Mouse (Mus musculus): ENCODE data around the gene Mllt10. TPM values are rescaled to one million over a fixed set of nuclear protein-coding genes. Genes with fewer than 3 reads are reported as not detected.

The Mllt10 gene
- polyA plus RNA-seq, 1 experiment from 2014 or later = 50.0 TPM

GRCm38 (mm10) chr2:18050018-18050417 is 5.0 kb upstream of the Mllt10 start:
- no peak for ATAC-seq (ENCODE audit: insufficient read depth, low FRiP score)
- peak overlapping the region; percentile 89 for H3K4me3 ChIP-seq (replicated peaks; ENCODE audit: low read length)

GRCm38 (mm10) chr2:18050541-18050985 is 4.5 kb upstream of the Mllt10 start:
- ATAC-seq (ENCODE audit: insufficient read depth, low FRiP score) = no peak
- Histone ChIP-seq H3K27me3 (ENCODE audit: control insufficient read depth, insufficient read depth, low read length) (no peaks in the 10 kb centered on the region), H3K36me3 (ENCODE audit: control insufficient read depth, insufficient read depth, low read length) (no peaks in the 10 kb centered on the region), H3K4me3 (replicated peaks; ENCODE audit: low read length) (peak overlapping the region; percentile 15), H3K9me3 (replicated peaks; ENCODE audit: control insufficient read depth, low read length) (no peaks in the 10 kb centered on the region), H3K9ac (ENCODE audit: low read length) (peak overlapping the region; percentile 18), H3K4me1 (ENCODE audit: control insufficient read depth, insufficient read depth, low read length) (peaks cover 23% of the 10 kb centered on the region), H3K4me2 (ENCODE audit: low read depth, low read length) (peak overlapping the region; percentile 93), H3K27ac (ENCODE audit: low read length) (peak overlapping the region; percentile 28; the same call in 1 of the 2 replicates)
- WGBS = 23% methylated on average over 10 of the region's 10 CpGs

More at GRCm38 (mm10) chr2:18050018-18050417, 5.0 kb upstream of the Mllt10 start:
- no peaks in the 10 kb centered on the region for H3K27me3 ChIP-seq (ENCODE audit: control insufficient read depth, insufficient read depth, low read length)
- WGBS = 43% methylated on average over 2 of the region's 2 CpGs
- H3K4me1 ChIP-seq (ENCODE audit: control insufficient read depth, insufficient read depth, low read length) = peaks cover 28% of the 10 kb centered on the region
- peak overlapping the region; percentile 93 for H3K4me2 ChIP-seq (ENCODE audit: low read depth, low read length)
- H3K9me3 ChIP-seq (replicated peaks; ENCODE audit: control insufficient read depth, low read length) = no peaks in the 10 kb centered on the region
- H3K36me3 ChIP-seq (ENCODE audit: control insufficient read depth, insufficient read depth, low read length) = no peaks in the 10 kb centered on the region
- H3K27ac ChIP-seq (ENCODE audit: low read length) = peak overlapping the region; percentile 98
- peak overlapping the region; percentile 68 for H3K9ac ChIP-seq (ENCODE audit: low read length)

GRCm38 (mm10) chr2:18051026-18051830 is 3.8 kb upstream of the Mllt10 start:
- Histone ChIP-seq H3K27ac (ENCODE audit: low read length) (peak overlapping the region; percentile 28; the same call in 1 of the 2 replicates), H3K4me3 (replicated peaks; ENCODE audit: low read length) (peak overlapping the region; percentile 15; the same call in 1 of the 2 replicates), H3K4me2 (ENCODE audit: low read depth, low read length) (peak overlapping the region; percentile 93), H3K4me1 (ENCODE audit: control insufficient read depth, insufficient read depth, low read length) (peaks cover 21% of the 10 kb centered on the region), H3K27me3 (ENCODE audit: control insufficient read depth, insufficient read depth, low read length) (no peaks in the 10 kb centered on the region), H3K36me3 (ENCODE audit: control insufficient read depth, insufficient read depth, low read length) (no peaks in the 10 kb centered on the region), H3K9me3 (replicated peaks; ENCODE audit: control insufficient read depth, low read length) (no peaks in the 10 kb centered on the region), H3K9ac (ENCODE audit: low read length) (peak overlapping the region; percentile 18; the same call in 1 of the 2 replicates)
- WGBS = 47% methylated on average over 11 of the region's 11 CpGs
- ATAC-seq (ENCODE audit: insufficient read depth, low FRiP score) = no peak

GRCm38 (mm10) chr2:18051831-18052170 is 3.2 kb upstream of the Mllt10 start:
- ATAC-seq (ENCODE audit: insufficient read depth, low FRiP score) = no peak
- Histone ChIP-seq H3K4me1 (ENCODE audit: control insufficient read depth, insufficient read depth, low read length) (peaks cover 17% of the 10 kb centered on the region), H3K4me3 (replicated peaks; ENCODE audit: low read length) (no peak overlapping the region), H3K9me3 (replicated peaks; ENCODE audit: control insufficient read depth, low read length) (no peaks in the 10 kb centered on the region), H3K27me3 (ENCODE audit: control insufficient read depth, insufficient read depth, low read length) (no peaks in the 10 kb centered on the region), H3K36me3 (ENCODE audit: control insufficient read depth, insufficient read depth, low read length) (no peaks in the 10 kb centered on the region), H3K4me2 (ENCODE audit: low read depth, low read length) (no peak overlapping the region), H3K9ac (ENCODE audit: low read length) (no peak overlapping the region), H3K27ac (ENCODE audit: low read length) (no peak overlapping the region)
- WGBS = 77% methylated on average over 3 of the region's 3 CpGs

GRCm38 (mm10) chr2:18052581-18052980 is 2.5 kb upstream of the Mllt10 start:
- no peaks in the 10 kb centered on the region for H3K9me3 ChIP-seq (replicated peaks; ENCODE audit: control insufficient read depth, low read length)
- no peak overlapping the region for H3K4me3 ChIP-seq (replicated peaks; ENCODE audit: low read length)
- ATAC-seq (ENCODE audit: insufficient read depth, low FRiP score) = no peak
- H3K4me2 ChIP-seq (ENCODE audit: low read depth, low read length) = no peak overlapping the region
- H3K4me1 ChIP-seq (ENCODE audit: control insufficient read depth, insufficient read depth, low read length) = peaks cover 17% of the 10 kb centered on the region
- no peak overlapping the region for H3K9ac ChIP-seq (ENCODE audit: low read length)
- no peak overlapping the region for H3K27ac ChIP-seq (ENCODE audit: low read length)
- 71% methylated on average over 3 of the region's 3 CpGs for WGBS
- no peaks in the 10 kb centered on the region for H3K27me3 ChIP-seq (ENCODE audit: control insufficient read depth, insufficient read depth, low read length)
- H3K36me3 ChIP-seq (ENCODE audit: control insufficient read depth, insufficient read depth, low read length) = no peaks in the 10 kb centered on the region

GRCm38 (mm10) chr2:18053243-18053950 is 1.6 kb upstream of the Mllt10 start:
- no peak for ATAC-seq (ENCODE audit: insufficient read depth, low FRiP score)
- Histone ChIP-seq H3K4me3 (replicated peaks; ENCODE audit: low read length) (no peak overlapping the region), H3K9me3 (replicated peaks; ENCODE audit: control insufficient read depth, low read length) (no peaks in the 10 kb centered on the region), H3K9ac (ENCODE audit: low read length) (no peak overlapping the region), H3K27me3 (ENCODE audit: control insufficient read depth, insufficient read depth, low read length) (no peaks in the 10 kb centered on the region), H3K4me2 (ENCODE audit: low read depth, low read length) (no peak overlapping the region), H3K4me1 (ENCODE audit: control insufficient read depth, insufficient read depth, low read length) (peaks cover 17% of the 10 kb centered on the region), H3K27ac (ENCODE audit: low read length) (no peak overlapping the region), H3K36me3 (ENCODE audit: control insufficient read depth, insufficient read depth, low read length) (no peaks in the 10 kb centered on the region)
- WGBS = 74% methylated on average over 1 of the region's 1 CpGs

- Histone ChIP-seq H3K4me2 (ENCODE audit: low read depth, low read length) (peak overlapping the region; percentile 88; the same call in 1 of the 2 replicates), H3K9ac (ENCODE audit: low read length) (no peak overlapping the region), H3K27me3 (ENCODE audit: control insufficient read depth, insufficient read depth, low read length) (no peaks in the 10 kb centered on the region), H3K9me3 (replicated peaks; ENCODE audit: control insufficient read depth, low read length) (no peaks in the 10 kb centered on the region), H3K27ac (ENCODE audit: low read length) (peak overlapping the region; percentile 27), H3K4me3 (replicated peaks; ENCODE audit: low read length) (no peak overlapping the region), H3K4me1 (ENCODE audit: control insufficient read depth, insufficient read depth, low read length) (peaks cover 17% of the 10 kb centered on the region), H3K36me3 (ENCODE audit: control insufficient read depth, insufficient read depth, low read length) (no peaks in the 10 kb centered on the region)
- 41% methylated on average over 2 of the region's 2 CpGs for WGBS
- ATAC-seq (ENCODE audit: insufficient read depth, low FRiP score) = no peak
These were observed 996 bp upstream of the Mllt10 start for GRCm38 (mm10) chr2:18053951-18054530.

GRCm38 (mm10) chr2:18055929-18056785 is 1.1 kb downstream of the Mllt10 start:
- no peaks in the 10 kb centered on the region for H3K27me3 ChIP-seq (ENCODE audit: control insufficient read depth, insufficient read depth, low read length)
- H3K9ac ChIP-seq (ENCODE audit: low read length) = peak overlapping the region; percentile 91
- peaks cover 5% of the 10 kb centered on the region for H3K4me1 ChIP-seq (ENCODE audit: control insufficient read depth, insufficient read depth, low read length)
- under 1% methylated on average over 49 of the region's 66 CpGs for WGBS
- H3K36me3 ChIP-seq (ENCODE audit: control insufficient read depth, insufficient read depth, low read length) = no peaks in the 10 kb centered on the region
- peak overlapping the region; percentile 57 for H3K4me3 ChIP-seq (replicated peaks; ENCODE audit: low read length)
- H3K27ac ChIP-seq (ENCODE audit: low read length) = peak overlapping the region; percentile 100
- H3K4me2 ChIP-seq (ENCODE audit: low read depth, low read length) = peak overlapping the region; percentile 93
- peak; percentile 57 for ATAC-seq (ENCODE audit: insufficient read depth, low FRiP score)
- no peaks in the 10 kb centered on the region for H3K9me3 ChIP-seq (replicated peaks; ENCODE audit: control insufficient read depth, low read length)

Measured in stomach, embryonic 16.5 days (tissue).